Mouse (Mus musculus): ENCODE data around the gene Psmd11. TPM values are rescaled to one million over a fixed set of nuclear protein-coding genes. Genes with fewer than 3 reads are reported as not detected.

Psmd11 gene
- polyA plus RNA-seq, 1 experiment from 2014 or later, result 215 TPM

DNA sequence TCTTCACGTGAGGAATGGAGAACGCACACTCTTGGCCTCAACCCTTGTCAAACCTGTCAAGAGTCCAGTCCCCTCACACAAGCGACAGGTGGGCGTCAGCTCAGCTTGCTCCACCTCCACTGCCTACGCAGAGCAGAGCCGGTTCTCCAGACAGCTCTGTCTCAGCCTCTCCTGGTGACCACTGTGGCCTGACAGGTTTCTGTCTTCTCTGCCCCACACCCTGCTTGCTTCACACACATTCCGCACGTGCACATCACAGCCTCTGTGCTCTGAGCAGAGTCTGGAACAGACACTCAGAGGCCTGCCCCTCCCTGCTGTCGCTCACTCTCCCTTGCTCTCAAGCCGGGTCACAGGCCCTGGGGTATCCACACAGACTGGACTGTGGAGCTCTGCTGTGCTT, 62.4 kb downstream of the Psmd11 start:
- no peaks in the 10 kb centered on the region for H3K36me3 ChIP-seq (ENCODE audit: control insufficient read depth, insufficient read depth, low read length)
- ATAC-seq (replicated peaks; ENCODE audit: insufficient number of reproducible peaks, low FRiP score, low TSS enrichment), result no peak
- H3K4me1 ChIP-seq (ENCODE audit: control insufficient read depth, insufficient read depth, low read length), result peaks cover 32% of the 10 kb centered on the region
- H3K9me3 ChIP-seq (replicated peaks; ENCODE audit: control insufficient read depth, low read length), result no peaks in the 10 kb centered on the region
- H3K4me3 ChIP-seq (ENCODE audit: low read depth, low read length), result no peak overlapping the region
- WGBS (ENCODE audit: insufficient replicate concordance), result 43% methylated on average over 10 of the region's 10 CpGs
- H3K27me3 ChIP-seq (ENCODE audit: control insufficient read depth, insufficient read depth, low read length), result no peaks in the 10 kb centered on the region
- no peak overlapping the region for H3K27ac ChIP-seq (ENCODE audit: low read depth, low read length)
- H3K4me2 ChIP-seq, result no peak overlapping the region
- no peak overlapping the region for H3K9ac ChIP-seq (ENCODE audit: low read depth, low read length)

DNA sequence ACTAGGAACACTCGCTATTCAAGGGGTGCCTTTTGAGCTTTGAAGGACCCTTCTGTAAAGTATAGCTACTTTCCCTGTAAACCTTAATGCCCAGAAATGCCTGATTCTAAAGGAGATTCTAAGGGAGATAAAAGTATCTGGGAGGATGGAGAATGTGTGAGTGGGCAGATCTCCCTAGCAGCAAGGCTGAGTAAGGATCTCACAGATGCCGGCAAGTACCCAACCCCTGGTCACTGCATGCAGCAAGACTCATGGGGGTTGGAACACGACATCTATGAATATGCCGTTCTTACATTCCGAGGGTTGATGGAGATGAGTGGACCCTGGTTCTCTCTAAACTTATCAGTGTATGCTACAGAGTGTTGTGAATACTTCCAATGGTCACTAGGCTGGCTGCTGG, 64.8 kb downstream of the Psmd11 start:
- H3K4me1 ChIP-seq (ENCODE audit: control insufficient read depth, insufficient read depth, low read length), result peaks cover 24% of the 10 kb centered on the region
- H3K27ac ChIP-seq (ENCODE audit: low read depth, low read length), result no peak overlapping the region
- 89% methylated on average over 5 of the region's 5 CpGs for WGBS (ENCODE audit: insufficient replicate concordance)
- H3K27me3 ChIP-seq (ENCODE audit: control insufficient read depth, insufficient read depth, low read length), result no peaks in the 10 kb centered on the region
- H3K4me2 ChIP-seq, result no peak overlapping the region
- ATAC-seq (replicated peaks; ENCODE audit: insufficient number of reproducible peaks, low FRiP score, low TSS enrichment), result no peak
- no peak overlapping the region for H3K4me3 ChIP-seq (ENCODE audit: low read depth, low read length)
- H3K36me3 ChIP-seq (ENCODE audit: control insufficient read depth, insufficient read depth, low read length), result no peaks in the 10 kb centered on the region
- no peaks in the 10 kb centered on the region for H3K9me3 ChIP-seq (replicated peaks; ENCODE audit: control insufficient read depth, low read length)
- H3K9ac ChIP-seq (ENCODE audit: low read depth, low read length), result no peak overlapping the region

DNA sequence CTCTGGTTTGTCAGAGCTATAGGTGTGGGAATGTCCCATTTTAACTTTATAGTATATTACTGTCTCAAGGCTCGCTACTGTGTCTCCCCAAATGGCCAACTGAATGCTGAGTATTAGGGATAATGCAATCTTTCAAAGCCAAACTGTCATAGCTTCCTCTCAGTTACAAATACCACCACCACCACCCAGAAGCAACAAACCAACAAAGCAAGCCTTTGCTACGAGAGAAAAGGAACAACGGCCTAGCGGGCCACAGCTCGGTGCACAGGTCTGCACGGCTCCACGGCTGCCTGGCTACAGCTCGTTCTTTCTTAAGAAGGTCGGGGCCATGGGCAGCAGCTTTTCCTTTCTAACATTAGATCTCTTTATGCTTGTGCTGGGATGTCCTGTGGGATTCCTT, 66.4 kb downstream of the Psmd11 start:
- H3K4me1 ChIP-seq (ENCODE audit: control insufficient read depth, insufficient read depth, low read length), result peaks cover 26% of the 10 kb centered on the region

DNA sequence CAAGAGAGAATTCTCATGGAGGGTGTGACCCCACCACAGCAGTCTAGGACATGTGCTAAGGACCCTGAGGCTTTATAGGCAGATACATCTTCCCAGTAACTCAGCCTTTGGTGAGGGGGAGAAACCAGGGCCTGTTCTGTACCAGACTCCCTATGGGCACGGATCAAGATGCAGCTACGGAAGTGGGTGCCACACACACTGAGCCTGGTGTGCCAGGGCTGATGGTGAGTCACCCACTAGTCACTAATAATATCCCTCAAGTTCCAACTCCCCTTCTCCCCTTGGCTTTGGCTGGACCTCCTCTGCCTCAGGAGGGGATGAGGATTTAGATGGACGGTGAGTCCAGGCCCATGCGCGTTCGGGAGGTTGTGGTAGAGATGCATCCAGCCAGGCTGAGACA, 67.6 kb downstream of the Psmd11 start:
- no peaks in the 10 kb centered on the region for H3K9me3 ChIP-seq (replicated peaks; ENCODE audit: control insufficient read depth, low read length)
- H3K4me2 ChIP-seq, result no peak overlapping the region
- H3K9ac ChIP-seq (ENCODE audit: low read depth, low read length), result no peak overlapping the region
- H3K27ac ChIP-seq (ENCODE audit: low read depth, low read length), result no peak overlapping the region
- no peaks in the 10 kb centered on the region for H3K27me3 ChIP-seq (ENCODE audit: control insufficient read depth, insufficient read depth, low read length)
- H3K4me1 ChIP-seq (ENCODE audit: control insufficient read depth, insufficient read depth, low read length), result peaks cover 21% of the 10 kb centered on the region
- 91% methylated on average over 6 of the region's 6 CpGs for WGBS (ENCODE audit: insufficient replicate concordance)
- H3K4me3 ChIP-seq (ENCODE audit: low read depth, low read length), result no peak overlapping the region
- H3K36me3 ChIP-seq (ENCODE audit: control insufficient read depth, insufficient read depth, low read length), result no peaks in the 10 kb centered on the region
- no peak for ATAC-seq (replicated peaks; ENCODE audit: insufficient number of reproducible peaks, low FRiP score, low TSS enrichment)

More for the DNA sequence above, 66.4 kb downstream of the Psmd11 start:
- H3K9ac ChIP-seq (ENCODE audit: low read depth, low read length), result no peak overlapping the region
- no peak for ATAC-seq (replicated peaks; ENCODE audit: insufficient number of reproducible peaks, low FRiP score, low TSS enrichment)
- H3K27ac ChIP-seq (ENCODE audit: low read depth, low read length), result no peak overlapping the region
- no peaks in the 10 kb centered on the region for H3K27me3 ChIP-seq (ENCODE audit: control insufficient read depth, insufficient read depth, low read length)
- H3K4me3 ChIP-seq (ENCODE audit: low read depth, low read length), result no peak overlapping the region
- H3K36me3 ChIP-seq (ENCODE audit: control insufficient read depth, insufficient read depth, low read length), result no peaks in the 10 kb centered on the region
- 85% methylated on average over 9 of the region's 9 CpGs for WGBS (ENCODE audit: insufficient replicate concordance)
- no peaks in the 10 kb centered on the region for H3K9me3 ChIP-seq (replicated peaks; ENCODE audit: control insufficient read depth, low read length)
- no peak overlapping the region for H3K4me2 ChIP-seq

DNA sequence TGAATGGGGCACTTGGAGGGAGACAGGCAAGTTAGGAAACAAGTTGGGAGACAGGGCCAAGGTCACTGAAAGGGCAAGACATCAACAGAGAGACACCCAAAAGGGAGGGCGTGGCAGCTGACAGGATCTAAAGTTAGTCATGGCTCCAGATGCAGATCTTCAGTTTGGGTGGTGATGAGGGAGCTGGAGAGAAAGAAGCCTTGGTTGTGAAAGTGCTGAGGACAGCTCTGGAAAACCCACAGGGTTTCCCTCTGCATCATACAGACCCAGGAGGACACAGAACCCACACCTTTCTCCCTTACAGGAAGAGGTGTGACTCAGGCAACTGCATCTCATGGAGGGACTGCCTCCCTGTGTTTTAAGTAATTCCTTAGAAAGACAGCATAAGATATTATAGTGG, 68.2 kb downstream of the Psmd11 start:
- Histone ChIP-seq H3K4me1 (ENCODE audit: control insufficient read depth, insufficient read depth, low read length) (peaks cover 17% of the 10 kb centered on the region), H3K4me2 (no peak overlapping the region), H3K9ac (ENCODE audit: low read depth, low read length) (no peak overlapping the region), H3K9me3 (replicated peaks; ENCODE audit: control insufficient read depth, low read length) (no peaks in the 10 kb centered on the region), H3K36me3 (ENCODE audit: control insufficient read depth, insufficient read depth, low read length) (no peaks in the 10 kb centered on the region), H3K4me3 (ENCODE audit: low read depth, low read length) (no peak overlapping the region), H3K27ac (ENCODE audit: low read depth, low read length) (no peak overlapping the region), H3K27me3 (ENCODE audit: control insufficient read depth, insufficient read depth, low read length) (no peaks in the 10 kb centered on the region)
- WGBS (ENCODE audit: insufficient replicate concordance), result 59% methylated on average over 1 of the region's 1 CpGs
- ATAC-seq (replicated peaks; ENCODE audit: insufficient number of reproducible peaks, low FRiP score, low TSS enrichment), result no peak

DNA sequence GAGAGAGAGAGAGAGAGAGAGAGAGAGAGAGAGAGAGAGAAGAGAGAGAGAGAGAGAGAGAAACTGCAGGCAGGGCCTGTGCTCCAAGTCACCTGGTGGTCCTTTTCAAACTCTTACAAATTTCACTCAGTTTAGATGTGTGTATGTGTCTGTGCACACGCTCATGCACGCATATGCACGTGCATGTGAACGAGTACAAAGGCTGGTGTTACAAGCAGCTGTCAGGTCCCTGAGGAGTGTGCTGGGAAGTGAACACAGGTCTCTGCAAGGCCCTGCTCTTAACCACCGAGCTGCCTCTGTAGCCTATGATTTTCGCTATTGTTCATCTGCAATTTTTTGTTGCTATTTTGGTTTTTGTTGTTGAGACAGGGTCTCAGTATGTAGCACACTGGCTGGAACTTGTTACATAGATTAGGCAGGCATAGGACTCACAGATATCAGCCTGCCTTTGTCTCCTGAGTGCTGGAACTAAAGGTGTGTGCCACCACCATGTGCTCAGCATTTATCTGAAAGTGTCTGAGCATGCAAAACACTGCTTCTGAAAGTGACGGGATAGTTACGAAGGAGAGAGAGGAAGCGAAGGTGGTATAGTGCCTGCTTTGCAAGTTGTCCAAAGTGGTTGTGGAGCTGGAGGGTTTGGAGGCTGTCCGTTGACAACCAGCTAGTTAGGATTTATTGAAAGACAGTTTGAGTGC, 69.0 kb downstream of the Psmd11 start:
- Histone ChIP-seq H3K4me3 (ENCODE audit: low read depth, low read length) (no peak overlapping the region), H3K27ac (ENCODE audit: low read depth, low read length) (no peak overlapping the region), H3K4me2 (no peak overlapping the region), H3K9me3 (replicated peaks; ENCODE audit: control insufficient read depth, low read length) (no peaks in the 10 kb centered on the region), H3K36me3 (ENCODE audit: control insufficient read depth, insufficient read depth, low read length) (no peaks in the 10 kb centered on the region), H3K4me1 (ENCODE audit: control insufficient read depth, insufficient read depth, low read length) (peaks cover 16% of the 10 kb centered on the region), H3K9ac (ENCODE audit: low read depth, low read length) (no peak overlapping the region), H3K27me3 (ENCODE audit: control insufficient read depth, insufficient read depth, low read length) (no peaks in the 10 kb centered on the region)
- no peak for ATAC-seq (replicated peaks; ENCODE audit: insufficient number of reproducible peaks, low FRiP score, low TSS enrichment)
- 67% methylated on average over 10 of the region's 10 CpGs for WGBS (ENCODE audit: insufficient replicate concordance)

DNA sequence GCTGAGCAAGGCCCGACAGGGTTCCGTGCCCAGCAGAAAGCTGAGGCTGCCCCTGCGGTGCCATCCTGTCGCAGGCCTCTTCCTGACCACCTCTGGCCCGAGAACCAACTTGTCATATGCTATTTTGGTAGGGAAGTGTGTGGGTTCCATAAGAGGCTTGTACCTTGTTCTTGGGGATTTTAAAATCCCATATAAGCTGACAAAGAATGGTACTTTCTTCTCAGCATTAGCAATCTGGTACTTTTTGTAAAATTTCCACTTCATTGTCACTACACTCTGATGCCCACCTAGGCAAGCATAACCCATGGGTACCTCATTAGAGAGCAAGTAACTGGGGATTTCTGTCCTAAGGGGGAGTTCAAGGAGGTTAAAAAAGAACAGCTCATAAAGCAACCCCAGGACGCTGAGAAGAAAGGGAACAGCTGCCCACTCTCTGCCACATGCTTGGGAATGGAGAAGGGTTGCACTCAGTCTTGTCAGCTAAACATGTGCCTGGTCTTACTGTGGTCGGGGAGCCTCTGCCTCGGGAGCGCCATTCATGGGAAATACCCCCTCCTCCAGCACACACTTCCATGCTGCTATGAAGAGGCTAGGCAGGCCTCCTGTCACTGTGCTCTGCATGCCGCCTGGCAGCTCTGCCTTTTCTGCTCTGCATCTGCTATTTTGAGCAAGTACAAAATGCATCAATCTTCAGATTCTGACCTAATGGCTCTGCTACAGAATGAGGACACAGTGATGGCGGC, 70.1 kb downstream of the Psmd11 start:
- ATAC-seq (replicated peaks; ENCODE audit: insufficient number of reproducible peaks, low FRiP score, low TSS enrichment), result no peak
- H3K4me2 ChIP-seq, result peak overlapping the region; percentile 35

DNA sequence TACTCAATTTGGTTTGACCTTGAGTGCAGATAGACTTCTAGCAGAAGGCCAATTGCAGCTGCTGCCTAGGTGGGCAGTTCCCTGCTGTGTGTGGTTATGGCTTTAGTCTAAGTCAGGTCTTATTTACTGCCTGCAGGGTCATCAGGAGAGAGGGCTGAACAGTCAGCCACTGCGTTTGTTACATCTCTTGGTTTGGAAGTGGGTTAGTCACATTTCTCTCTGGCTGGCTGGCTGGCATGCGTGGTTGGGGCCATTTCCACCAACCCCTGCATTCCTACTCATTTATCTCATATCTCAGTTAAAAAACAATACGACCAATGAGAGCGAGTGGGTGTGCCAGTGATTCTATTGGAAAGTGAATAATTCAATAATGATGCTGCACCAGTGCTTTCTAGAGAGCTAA, 71.1 kb downstream of the Psmd11 start:
- no peaks in the 10 kb centered on the region for H3K9me3 ChIP-seq (replicated peaks; ENCODE audit: control insufficient read depth, low read length)
- no peak for ATAC-seq (replicated peaks; ENCODE audit: insufficient number of reproducible peaks, low FRiP score, low TSS enrichment)
- H3K4me1 ChIP-seq (ENCODE audit: control insufficient read depth, insufficient read depth, low read length), result peaks cover 23% of the 10 kb centered on the region
- no peaks in the 10 kb centered on the region for H3K36me3 ChIP-seq (ENCODE audit: control insufficient read depth, insufficient read depth, low read length)
- no peak overlapping the region for H3K4me2 ChIP-seq
- no peak overlapping the region for H3K9ac ChIP-seq (ENCODE audit: low read depth, low read length)
- H3K27ac ChIP-seq (ENCODE audit: low read depth, low read length), result peak overlapping the region; percentile 16; the same call in 1 of the 2 replicates
- H3K4me3 ChIP-seq (ENCODE audit: low read depth, low read length), result no peak overlapping the region
- WGBS (ENCODE audit: insufficient replicate concordance), result 70% methylated on average over 4 of the region's 4 CpGs
- H3K27me3 ChIP-seq (ENCODE audit: control insufficient read depth, insufficient read depth, low read length), result no peaks in the 10 kb centered on the region

More for the DNA sequence above, 70.1 kb downstream of the Psmd11 start:
- peak overlapping the region; percentile 67 for H3K27ac ChIP-seq (ENCODE audit: low read depth, low read length)
- no peaks in the 10 kb centered on the region for H3K9me3 ChIP-seq (replicated peaks; ENCODE audit: control insufficient read depth, low read length)
- H3K4me3 ChIP-seq (ENCODE audit: low read depth, low read length), result 0 out of 2 replicates have a peak overlapping the region, but pooled peaks have one; percentile 1
- H3K27me3 ChIP-seq (ENCODE audit: control insufficient read depth, insufficient read depth, low read length), result no peaks in the 10 kb centered on the region
- H3K36me3 ChIP-seq (ENCODE audit: control insufficient read depth, insufficient read depth, low read length), result no peaks in the 10 kb centered on the region
- H3K9ac ChIP-seq (ENCODE audit: low read depth, low read length), result no peak overlapping the region
- H3K4me1 ChIP-seq (ENCODE audit: control insufficient read depth, insufficient read depth, low read length), result peaks cover 13% of the 10 kb centered on the region
- WGBS (ENCODE audit: insufficient replicate concordance), result 45% methylated on average over 11 of the region's 11 CpGs

All from heart, embryonic 11.5 days (tissue).